Mouse (Mus musculus) erythroid progenitor cell, adult 5-6 weeks (primary cell): Measurements from ENCODE around the gene Krtap5-5. TPM values are rescaled to one million over a fixed set of nuclear protein-coding genes. Genes with fewer than 3 reads are reported as not detected.
"Not testable (repeated sequence)": the region's sequence is repeated elsewhere in the genome, so short reads cannot be mapped to it uniquely, and the experiment has no call there.

ENCODE experiments used
- ATAC-seq: replicated peaks from 2 replicates; pipeline ENCODE4 v1.8.0; 2016; ENCODE audit warnings: moderate number of reproducible peaks, mild to moderate bottlenecking, moderate TSS enrichment, inconsistent platforms; ENCODE audit not compliant: poor library complexity, low FRiP score, severe bottlenecking
- total RNA-seq, 2 experiments: library from RNA; stranded (forward) in 1 of 2; stranded (reverse) in 1 of 2; fragments of 150-400 nt in 1 of 2; fragments of 186-747, 209-891 nt in 1 of 2; gene quantifications; 2 replicates each; pipeline versions ENCODE4 v1.2.3 to v1.2.4; 2015 to 2017; ENCODE audit warnings: low replicate concordance in 2 of 2

Gene Krtap5-5
- not detected in 2 replicates for total RNA-seq (2015; ENCODE audit: low replicate concordance)
- not detected in 2 replicates for total RNA-seq (2017; ENCODE audit: low replicate concordance)

DNA sequence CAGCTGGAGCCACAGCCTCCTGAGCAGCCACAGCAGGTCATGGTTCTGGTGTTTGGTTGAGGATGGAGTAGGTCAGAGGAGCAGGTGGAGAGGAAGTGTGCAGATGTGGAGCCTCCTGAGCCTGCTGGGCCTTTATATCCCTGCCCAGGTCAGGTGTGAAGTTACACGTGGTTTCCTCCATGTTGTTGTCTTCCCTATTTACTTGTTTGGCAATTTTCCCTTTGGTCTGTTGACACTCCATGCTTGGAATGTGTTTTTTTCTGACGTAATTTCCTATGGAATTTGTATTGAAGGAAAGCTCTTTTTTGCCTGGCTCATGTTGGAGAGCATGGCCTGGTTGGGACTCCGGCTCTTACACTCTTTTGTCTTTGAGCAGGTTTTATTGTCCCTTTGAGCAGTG, at the start of gene Krtap5-5:
Gene Krtap5-5 (minus strand): TSS at position 101 of the 400 bp plus-strand sequence.
- ATAC-seq: not testable (repeated sequence)

DNA sequence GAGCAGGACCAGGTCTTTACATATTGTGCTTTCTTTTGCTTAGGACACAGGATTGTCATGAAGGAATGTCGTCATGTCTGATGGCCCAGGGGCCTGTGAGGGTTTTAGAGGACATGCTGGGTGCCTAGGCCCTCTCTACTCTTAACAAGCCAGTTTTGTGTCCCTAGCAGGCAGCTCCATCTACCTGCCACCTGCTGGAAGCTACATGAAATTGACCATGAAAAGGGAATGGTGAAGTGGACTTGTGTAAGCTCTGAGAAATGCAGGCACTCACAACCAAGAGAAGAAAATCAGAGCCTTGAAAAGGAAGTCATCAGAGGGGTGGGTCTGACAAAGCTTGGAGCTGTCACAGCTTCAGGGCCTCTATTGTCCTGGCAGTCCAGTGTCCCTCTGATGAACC, 49.5 kb upstream of the Krtap5-5 start:
- ATAC-seq: not testable (repeated sequence)

DNA sequence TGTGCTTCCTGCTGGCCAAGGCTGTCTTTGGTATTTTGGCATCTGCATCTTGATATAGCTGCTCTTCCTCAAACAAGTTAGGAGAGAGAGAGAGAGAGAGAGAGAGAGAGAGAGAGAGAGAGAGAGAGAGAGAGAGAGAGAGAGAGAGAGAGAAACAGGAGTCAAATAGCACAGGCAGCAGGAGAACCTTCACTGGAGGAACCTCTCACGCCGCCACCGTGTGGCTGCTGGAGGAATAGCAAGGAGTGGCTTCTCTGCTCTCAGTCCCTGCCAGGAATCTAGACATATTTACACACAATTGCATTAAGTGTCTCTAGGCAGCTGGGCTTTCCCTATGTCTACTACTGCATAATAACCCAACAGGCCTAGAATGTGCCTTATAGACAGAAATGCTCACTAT, 48.4 kb upstream of the Krtap5-5 start:
- 0 out of 2 replicates have a peak, but pooled peaks have one; percentile 66 for ATAC-seq

DNA sequence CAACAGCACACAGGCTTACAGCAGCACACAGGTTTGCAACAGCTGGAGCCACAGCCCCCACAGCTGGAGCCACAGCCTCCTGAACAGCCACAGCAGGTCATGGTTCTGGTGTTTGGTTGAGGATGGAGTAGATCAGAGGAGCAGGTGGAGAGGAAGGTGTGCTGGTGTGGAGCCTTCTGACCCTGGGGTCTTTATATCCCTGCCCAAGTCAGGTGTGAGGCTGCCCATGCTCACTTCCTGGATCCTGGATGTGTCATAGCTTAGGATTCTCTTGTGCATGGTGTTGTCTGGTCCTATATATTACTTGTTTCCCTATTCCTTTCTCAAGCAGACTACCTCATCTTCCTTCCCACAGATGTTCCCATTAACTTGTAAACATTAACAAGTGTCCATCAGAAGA, 44.5 kb upstream of the Krtap5-5 start, which contains the start of gene Gm4559:
Gene Gm4559 (minus strand): TSS at position 101 of the 400 bp plus-strand sequence.
- not testable (repeated sequence) for ATAC-seq

DNA sequence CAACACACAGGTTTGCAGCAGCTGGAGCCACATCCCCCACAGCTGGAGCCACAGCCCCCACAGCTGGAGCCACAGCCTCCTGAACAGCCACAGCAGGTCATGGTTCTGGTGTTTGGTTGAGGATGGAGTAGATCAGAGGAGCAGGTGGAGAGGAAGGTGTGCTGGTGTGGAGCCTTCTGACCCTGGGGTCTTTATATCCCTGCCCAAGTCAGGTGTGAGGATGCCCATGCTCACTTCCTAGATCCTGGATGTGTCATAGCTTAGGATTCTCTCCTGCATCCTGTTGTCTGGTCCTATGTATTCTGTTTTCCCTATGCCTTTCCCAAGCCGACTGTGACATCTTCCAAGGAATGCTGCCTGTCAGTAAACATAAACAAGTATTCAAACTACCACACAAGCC, 28.5 kb upstream of the Krtap5-5 start, which contains the start of gene Gm2431:
Gene Gm2431 (minus strand): TSS at position 101 of the 400 bp plus-strand sequence.
- ATAC-seq: not testable (repeated sequence)

DNA sequence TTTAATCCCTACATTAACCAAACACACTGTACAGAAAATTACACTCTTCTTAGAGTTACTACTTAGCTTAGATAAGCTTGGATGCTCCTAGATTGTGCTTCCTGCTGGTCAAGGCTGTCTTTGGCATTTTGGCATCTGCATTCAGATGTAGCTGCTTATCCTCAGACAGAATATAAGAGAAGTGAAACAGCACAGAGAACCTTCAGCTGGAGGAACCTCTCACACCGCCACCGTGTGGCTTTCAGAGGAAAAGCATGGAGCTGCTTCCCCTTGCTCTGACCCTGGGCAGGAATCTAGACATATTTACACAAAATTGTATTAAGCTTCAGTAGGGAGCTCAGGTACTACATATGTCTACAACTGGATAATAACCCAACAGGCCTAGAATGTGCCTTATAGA, 25.7 kb upstream of the Krtap5-5 start:
- ATAC-seq: no peak

DNA sequence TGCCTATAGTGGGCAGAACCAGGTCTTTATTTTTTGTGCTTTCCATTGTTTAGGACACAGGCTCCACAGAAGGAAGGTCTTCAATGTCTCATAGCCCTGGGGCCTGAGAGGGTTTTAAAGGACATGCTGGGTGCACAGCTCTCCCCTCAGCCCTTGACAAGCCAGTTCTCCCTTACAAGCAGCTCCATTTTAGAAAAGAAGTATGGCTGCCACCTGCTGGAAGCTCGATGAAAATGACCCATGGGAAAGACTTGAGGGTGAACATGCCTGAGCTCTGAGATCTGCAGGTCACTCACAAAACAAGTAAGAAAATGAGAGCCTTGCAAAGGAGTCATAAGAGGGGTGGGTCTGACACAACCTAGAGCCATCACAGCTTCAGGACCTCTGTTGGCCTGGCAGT, 20.1 kb upstream of the Krtap5-5 start:
- no peak for ATAC-seq

DNA sequence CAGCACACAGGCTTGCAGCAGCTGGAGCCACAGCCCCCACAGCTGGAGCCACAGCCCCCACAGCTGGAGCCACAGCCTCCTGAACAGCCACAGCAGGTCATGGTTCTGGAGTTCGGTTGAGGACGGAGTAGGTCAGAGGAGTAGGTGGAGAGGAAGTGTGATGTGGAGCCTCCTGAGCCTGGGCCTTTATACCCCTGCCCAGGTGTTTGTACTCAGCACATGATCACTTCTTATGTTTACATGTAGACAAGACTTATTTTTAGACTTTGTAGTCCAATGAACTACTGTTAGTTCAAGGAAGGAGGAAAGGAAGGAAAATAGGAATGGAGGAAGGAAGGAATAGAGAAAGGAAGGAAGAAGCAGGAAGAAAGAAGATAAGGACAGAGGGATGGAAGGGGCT, 11.2 kb upstream of the Krtap5-5 start, which contains the start of gene Gm40460:
Gene Gm40460 (minus strand): TSS at position 101 of the 400 bp plus-strand sequence.
- no peak for ATAC-seq

DNA sequence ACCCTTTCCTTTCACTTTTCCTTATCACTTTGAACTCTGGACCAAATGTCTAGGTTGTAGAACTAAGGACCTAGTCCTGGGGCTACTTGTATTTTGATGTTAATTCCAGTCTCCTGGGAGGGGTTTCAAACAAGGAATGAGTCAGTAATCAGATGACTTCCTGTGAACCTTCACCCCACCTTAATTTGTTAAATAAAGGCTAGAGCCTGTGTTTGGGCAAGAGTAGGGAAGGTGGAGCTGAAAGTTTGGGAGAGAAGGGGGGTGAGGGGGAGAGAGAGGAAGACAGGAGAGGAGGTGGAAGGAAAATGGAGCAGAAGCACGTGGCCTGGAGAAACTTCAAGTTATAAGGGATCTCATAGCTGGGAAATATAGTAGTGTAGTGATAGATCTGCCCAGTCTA, 1.8 kb upstream of the Krtap5-5 start:
- ATAC-seq: no peak

DNA sequence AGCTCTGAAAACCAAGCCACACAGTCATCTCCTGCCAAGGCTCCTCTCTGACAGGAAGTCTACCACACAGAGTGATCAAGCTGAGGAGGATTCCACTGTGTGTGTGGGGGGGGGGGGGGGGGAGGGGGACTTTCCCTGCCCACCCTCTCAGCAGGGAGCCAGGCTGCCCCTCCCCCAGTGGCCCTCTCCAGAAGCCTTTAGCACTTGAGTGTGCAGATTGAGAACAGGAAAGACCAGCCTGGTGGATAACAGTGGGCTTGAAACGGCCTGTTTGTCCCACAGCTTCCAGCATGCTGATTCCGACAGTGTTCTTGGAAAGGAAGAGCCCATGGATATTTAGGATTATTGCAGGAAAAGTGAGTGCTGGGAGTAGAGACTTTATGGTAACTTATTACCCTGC, 5.3 kb downstream of the Krtap5-5 start:
- no peak for ATAC-seq

DNA sequence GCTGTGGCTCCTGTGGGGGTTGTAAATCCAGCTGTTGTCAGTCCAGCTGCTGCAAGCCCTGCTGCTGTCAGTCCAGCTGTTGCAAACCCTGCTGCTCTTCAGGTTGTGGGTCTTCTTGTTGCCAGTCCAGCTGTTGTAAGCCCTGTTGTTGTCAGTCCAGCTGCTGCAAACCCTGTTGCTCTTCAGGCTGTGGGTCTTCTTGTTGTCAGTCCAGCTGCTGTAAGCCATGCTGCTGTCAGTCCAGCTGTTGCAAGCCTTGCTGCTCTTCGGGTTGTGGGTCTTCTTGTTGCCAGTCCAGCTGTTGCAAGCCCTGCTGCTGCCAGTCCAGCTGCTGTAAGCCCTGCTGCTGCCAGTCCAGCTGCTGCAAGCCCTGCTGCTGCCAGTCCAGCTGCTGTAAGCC, 17.6 kb downstream of the Krtap5-5 start:
- ATAC-seq: not testable (repeated sequence)

DNA sequence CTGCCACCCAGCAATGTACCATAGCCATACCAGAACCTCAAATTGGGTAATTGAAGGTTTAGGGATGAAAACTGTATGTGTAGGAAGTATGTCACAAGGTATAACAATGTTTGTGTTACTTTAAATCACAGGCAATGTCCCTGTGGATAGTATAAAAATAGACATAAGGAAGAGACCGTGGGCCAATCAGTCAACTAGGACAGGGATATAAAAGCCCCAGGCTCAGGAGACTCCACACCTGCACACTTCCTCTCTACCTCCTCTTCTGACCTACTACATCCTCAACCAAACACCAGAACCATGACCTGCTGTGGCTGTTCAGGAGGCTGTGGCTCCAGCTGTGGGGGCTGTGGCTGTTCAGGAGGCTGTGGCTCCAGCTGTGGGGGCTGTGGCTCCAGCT, 18.2 kb downstream of the Krtap5-5 start, which contains the start of gene Gm7579:
Gene Gm7579 (plus strand): TSS at position 301 of the 400 bp plus-strand sequence.
- ATAC-seq: no peak

DNA sequence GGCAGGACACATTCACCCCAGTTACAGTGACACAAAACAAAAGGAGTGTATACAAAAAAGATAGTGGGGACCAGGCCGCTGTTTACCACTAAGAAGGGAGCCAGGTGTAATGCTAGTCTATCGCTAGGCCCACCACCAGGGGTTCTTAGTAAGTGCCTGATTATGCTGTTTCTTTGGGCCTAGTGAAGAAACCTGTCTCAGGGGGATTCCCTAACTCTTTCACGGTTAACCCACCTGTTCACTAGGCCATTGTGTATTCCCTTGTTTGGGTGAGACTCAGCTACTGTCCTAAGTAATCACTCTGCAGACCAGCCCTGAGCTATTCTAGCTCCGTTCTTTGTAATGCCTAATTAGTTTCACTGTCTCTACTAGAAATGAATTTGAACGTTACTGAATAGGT, 22.9 kb downstream of the Krtap5-5 start:
- ATAC-seq: not testable (repeated sequence)

DNA sequence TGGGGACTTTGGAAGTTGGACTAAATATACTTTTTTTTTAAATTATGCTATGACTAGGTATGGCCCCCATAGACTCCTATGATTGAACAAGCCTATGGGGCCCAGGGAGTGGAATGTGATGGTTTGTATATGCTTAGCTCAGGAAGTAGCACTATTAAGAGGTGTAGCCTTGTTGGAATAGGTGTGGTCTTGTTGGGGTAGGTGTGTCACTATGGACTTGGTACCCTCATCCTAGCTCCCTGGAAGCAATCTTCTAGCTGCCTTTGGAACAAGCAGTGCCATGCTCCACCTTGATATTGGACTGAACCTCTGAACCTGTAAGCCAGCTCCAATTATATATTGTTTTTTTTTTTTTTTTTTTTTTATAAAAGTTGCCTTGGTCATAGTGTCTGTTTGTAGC, 24.3 kb downstream of the Krtap5-5 start:
- ATAC-seq: no peak

DNA sequence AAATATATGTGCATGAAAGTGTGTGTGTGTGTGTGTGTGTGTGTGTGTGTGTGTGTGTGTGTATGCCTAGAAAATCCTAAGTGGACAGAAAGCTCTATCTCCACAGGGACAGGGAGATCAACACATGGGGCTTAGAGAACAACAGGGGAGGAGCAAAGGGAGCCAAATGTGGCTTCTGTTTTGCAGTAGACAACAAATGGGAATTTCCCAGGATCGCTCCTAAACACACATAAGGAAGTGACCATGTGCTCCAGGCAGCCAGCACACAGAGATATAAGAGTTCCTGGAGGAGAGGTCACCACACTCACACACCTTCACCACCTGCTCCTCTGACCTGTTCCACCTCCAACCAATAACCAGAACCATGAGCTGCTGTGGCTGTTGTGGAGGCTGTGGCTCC, 28.7 kb downstream of the Krtap5-5 start, which contains the start of gene Krtap5-3:
Gene Krtap5-3 (plus strand): TSS at position 301 of the 400 bp plus-strand sequence.
- no peak for ATAC-seq

DNA sequence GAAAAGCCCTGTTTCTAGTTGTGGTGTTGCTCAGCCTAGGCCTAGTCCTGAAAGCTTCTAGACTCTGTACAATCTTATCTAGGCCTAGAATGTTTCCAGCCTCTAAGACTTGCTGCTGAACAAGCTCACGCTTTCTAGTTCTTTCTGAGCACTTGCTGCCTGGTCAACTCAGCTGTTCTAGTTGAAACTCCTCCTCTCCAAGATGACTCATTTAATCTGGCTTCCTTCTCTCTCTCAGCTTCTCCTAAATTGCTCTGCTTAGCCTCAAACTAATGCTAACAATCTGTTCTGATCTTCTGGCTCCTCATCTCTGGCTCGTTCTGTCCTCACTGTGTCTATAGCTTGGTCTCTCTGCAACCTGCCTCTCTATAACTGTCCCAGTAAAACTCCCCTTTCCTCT, 31.0 kb downstream of the Krtap5-5 start:
- no peak for ATAC-seq

DNA sequence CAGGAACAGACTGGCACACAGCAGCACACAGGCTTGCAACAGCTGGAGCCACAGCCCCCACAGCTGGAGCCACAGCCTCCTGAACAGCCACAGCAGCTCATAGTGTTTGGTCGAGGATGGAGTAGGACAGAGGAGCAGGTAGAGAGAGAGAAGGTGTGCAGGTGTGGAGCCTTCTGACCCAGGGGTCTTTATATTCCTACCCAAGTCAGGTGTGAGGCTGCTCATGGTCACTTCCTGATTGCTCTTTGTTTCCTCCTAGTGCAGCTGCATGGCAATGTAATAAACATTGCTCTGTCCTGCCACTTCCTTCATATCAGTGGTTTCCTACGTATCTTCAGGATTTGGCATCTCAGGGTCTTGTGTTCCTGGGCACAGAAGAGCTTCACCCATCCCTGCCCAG, 39.5 kb downstream of the Krtap5-5 start, which contains the start of gene Gm10153:
Gene Gm10153 (minus strand): TSS at position 101 of the 400 bp plus-strand sequence.
- ATAC-seq: no peak

DNA sequence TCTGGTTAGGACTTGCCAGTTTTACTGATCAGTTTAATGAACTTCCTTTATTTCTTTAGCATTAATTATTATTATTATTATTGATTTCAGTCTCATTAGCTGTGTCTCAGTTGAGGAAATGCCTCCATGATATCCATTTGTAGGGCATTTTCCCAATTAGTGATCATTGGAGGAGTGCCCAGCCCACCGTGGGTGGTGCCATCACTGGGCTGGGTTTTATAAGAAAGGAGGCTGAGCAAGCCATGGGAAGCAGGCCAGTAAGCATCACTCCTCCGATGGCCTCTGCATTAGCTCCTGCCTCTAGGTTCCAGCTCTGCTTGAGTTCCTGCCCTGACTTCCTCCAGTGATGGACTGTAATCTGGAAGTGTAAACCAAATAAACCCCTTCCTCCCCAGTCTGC, 41.6 kb downstream of the Krtap5-5 start:
- no peak for ATAC-seq

DNA sequence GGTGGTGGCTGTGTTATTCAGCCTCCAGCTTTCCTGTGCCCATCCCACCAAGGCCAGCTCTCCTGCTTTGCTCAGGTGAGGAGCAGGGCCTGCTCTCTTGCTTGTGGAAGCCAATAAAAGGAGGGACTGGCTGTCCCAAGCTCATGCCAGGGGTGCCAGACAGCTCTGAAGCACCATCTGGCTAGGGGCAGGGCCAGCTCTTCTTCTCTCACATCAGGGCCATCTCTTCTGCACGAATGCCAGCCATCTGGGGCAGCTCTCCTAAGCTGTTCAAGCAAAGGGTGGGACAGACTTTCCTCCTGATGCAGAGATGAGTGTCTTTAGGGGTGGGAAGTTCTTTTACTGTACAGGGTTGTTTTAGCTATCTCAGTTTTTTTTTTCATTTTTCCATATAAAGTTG, 48.8 kb downstream of the Krtap5-5 start:
- ATAC-seq: no peak
